Mouse (Mus musculus): ENCODE measurements around the gene Olfr371. TPM values are rescaled to one million over a fixed set of nuclear protein-coding genes. Genes with fewer than 3 reads are reported as not detected.

The Olfr371 gene
- total RNA-seq (2021): not detected in 2 replicates
- long read RNA-seq, experiment 1: 0 reads
- long read RNA-seq, experiment 2: 0 reads

- no peak for DNase-seq
Measured at GRCm38 (mm10) chr8:85225688-85226087, at the start of gene Olfr371. TSS of gene Olfr371 (plus strand) at chr8:85225988.

- DNase-seq: no peak
Measured at GRCm38 (mm10) chr8:85192346-85192745, 33.4 kb upstream of the Olfr371 start.

GRCm38 (mm10) chr8:85220220-85220619 is 5.6 kb upstream of the Olfr371 start:
- no peak for DNase-seq

- peak; percentile 14 for DNase-seq
Measured at GRCm38 (mm10) chr8:85220992-85221391, 4.8 kb upstream of the Olfr371 start.

- DNase-seq: no peak
Measured at GRCm38 (mm10) chr8:85227297-85227696, 1.5 kb downstream of the Olfr371 start.

Other genes starting within 250 kb of the Olfr371 start
- gene Junb, start 247.3 kb upstream of the Olfr371 start, total RNA-seq (2021): 58.3 and 211 TPM in 2 replicates
- gene Hook2, start 235.4 kb upstream of the Olfr371 start, total RNA-seq (2021): 5.8 and 6.9 TPM in 2 replicates
- gene Best2, start 211.5 kb upstream of the Olfr371 start, total RNA-seq (2021): not detected in 2 replicates
- 91.4 and 94.7 TPM in 2 replicates for gene Asna1, start 200.7 kb upstream of the Olfr371 start, total RNA-seq (2021)
- 154 and 161 TPM in 2 replicates for gene Trir, start 199.2 kb upstream of the Olfr371 start, total RNA-seq (2021)
- 65.9 and 67.8 TPM in 2 replicates for gene Tnpo2, start 189.1 kb upstream of the Olfr371 start, total RNA-seq (2021)
- 18.0 and 18.4 TPM in 2 replicates for gene Fbxw9, start 165.9 kb upstream of the Olfr371 start, total RNA-seq (2021)
- gene Gm5741, start 158.0 kb upstream of the Olfr371 start, total RNA-seq (2021): not detected in 2 replicates
- 28.7 and 40.6 TPM in 2 replicates for gene Dhps, start 154.2 kb upstream of the Olfr371 start, total RNA-seq (2021)
- 68.3 and 70.3 TPM in 2 replicates for gene Wdr83os, start 145.2 kb upstream of the Olfr371 start, total RNA-seq (2021)
- 30.0 and 30.9 TPM in 2 replicates for gene Wdr83, start 144.7 kb upstream of the Olfr371 start, total RNA-seq (2021)
- 49.8 and 56.3 TPM in 2 replicates for gene Man2b1, start 142.7 kb upstream of the Olfr371 start, total RNA-seq (2021)
- 2.0 and 2.8 TPM in 2 replicates for gene Zfp791, start 102.9 kb upstream of the Olfr371 start, total RNA-seq (2021)
- not detected in 2 replicates for gene Cks1brt, start 74.1 kb upstream of the Olfr371 start, total RNA-seq (2021)
- 26.5 and 29.3 TPM in 2 replicates for gene Orc6, start 73.6 kb downstream of the Olfr371 start, total RNA-seq (2021)
- 83.8 and 84.2 TPM in 2 replicates for gene Vps35, start 73.8 kb downstream of the Olfr371 start, total RNA-seq (2021)
- gene Mylk3, start 160.4 kb downstream of the Olfr371 start, total RNA-seq (2021): 0.26 and 1.3 TPM in 2 replicates
- 35.9 and 38.1 TPM in 2 replicates for gene 4921524J17Rik, start 206.8 kb downstream of the Olfr371 start, total RNA-seq (2021)

All from adrenal gland, postnatal 14 days (tissue).